Mouse (Mus musculus): ENCODE measurements around the gene Qpctl.

The Qpctl gene

GRCm38 (mm10) chr7:19092381-19093173, 56.5 kb downstream of the Qpctl start:
- no peak for DNase-seq (ENCODE audit: extremely low read depth, insufficient read length, low spot score)

DNA sequence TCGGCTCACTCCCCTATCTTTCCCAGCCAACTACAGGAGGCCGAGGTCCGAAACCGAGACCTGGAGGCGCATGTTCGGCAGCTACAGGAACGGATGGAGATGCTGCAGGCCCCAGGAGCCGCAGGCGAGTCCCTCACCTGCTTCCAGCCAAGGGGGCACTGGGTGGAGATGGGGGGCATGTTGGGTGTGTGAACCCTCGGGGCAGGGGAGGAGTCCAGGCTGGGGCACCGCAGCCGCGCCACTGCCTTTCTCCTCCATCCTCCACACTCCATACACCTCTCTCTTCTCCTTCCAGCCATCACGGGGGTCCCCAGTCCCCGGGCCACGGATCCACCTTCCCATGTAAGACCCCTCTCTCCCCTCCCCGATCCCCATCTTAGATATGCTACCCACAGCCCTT, 57.2 kb downstream of the Qpctl start:
- DNase-seq (ENCODE audit: extremely low read depth, insufficient read length, low spot score) = no peak
